Mouse (Mus musculus) C2C12 (cell line): ENCODE measurements around the gene Slc7a11.

Experiments
- CEBPB ChIP-seq: IDR thresholded peaks from one replicate; pipeline ENCODE4 v1.6.1; 2011; ENCODE audit warnings: low read depth, mild to moderate bottlenecking, control low read depth, moderate library complexity
- CTCF ChIP-seq: IDR thresholded peaks from one replicate; pipeline ENCODE4 v1.5.1; 2011; ENCODE audit not compliant: control insufficient read depth, insufficient read depth, insufficient read length
- MYOD1 ChIP-seq: IDR thresholded peaks from one replicate; pipeline ENCODE4 v1.6.1; 2011; ENCODE audit warnings: low read depth; ENCODE audit not compliant: control insufficient read depth, insufficient read length
- MYOG ChIP-seq: IDR thresholded peaks from one replicate; pipeline ENCODE4 v1.6.1; 2011; ENCODE audit not compliant: control insufficient read depth, insufficient read length; ENCODE audit errors: extremely low read depth

DNA sequence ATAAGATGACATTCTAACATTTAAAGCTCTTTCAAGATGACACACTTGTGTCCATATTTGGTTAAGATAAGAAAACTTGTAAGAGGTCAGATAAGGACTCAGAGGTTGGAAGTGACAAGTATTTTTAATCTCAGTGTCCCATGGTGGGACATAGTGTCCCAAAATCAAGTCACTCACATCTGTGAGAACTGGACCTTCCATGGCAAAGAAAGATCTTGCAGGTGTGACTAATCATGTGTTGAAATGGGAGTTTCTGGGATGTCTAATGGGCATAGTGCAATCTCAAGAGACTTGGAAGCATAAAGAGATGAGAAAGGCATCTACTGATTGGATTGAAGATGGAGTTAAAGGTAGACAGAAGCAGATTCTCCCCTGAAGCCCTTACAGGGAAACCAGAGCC lies 513.9 kb downstream of the Slc7a11 start:
- no peak for TF ChIP-seq CTCF
- TF ChIP-seq MYOD1: no peak
- no peak for TF ChIP-seq MYOG
- TF ChIP-seq CEBPB: no peak
